In the genomic region with DNA sequence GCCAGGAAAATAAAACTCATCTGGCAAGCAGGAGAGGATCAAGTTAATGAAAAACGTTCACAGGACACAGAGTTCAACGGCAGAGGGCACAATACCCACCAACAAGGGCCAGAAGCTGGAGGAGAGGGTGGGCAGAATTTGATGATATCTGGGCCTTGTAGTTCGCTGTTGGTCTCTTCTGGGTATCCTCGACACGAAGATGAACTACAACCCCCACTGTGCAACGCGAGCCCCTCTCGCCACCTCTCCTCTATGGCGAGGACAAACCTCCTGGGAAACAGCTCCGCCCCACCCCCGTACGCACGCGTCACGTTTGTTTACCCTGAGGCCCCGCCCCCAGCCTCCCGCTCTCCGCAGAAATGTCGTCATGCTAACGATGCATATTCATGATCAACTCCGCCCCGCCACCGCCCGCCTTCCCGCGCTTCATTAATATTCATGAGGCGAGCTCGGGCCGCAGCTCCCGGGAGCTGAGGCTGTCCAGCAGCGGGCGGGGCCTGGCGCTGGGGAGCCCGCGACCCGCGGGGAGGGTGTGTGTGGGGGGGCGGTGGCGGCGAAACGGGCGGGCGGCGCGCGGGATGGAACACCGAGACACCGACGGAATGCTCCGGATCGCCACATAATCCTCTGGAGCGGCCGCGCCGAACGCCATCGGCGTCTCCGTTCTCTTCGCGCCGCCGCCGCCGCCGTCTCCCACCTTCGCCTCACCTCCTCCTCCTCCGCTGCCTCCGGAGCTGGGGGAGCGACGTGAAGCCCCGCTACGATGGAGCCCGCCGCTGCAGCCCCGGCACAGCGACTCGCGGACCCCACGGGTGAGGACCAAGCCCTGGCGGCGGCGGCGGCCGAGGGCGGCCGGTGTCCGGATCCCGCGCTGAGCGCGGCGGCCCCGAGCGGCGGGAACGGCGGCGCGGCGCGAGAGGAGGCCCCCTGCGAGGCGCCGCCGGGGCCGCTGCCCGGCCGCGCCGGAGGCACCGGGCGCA, we compare ENCODE assay signal across 1 mouse cellular context.
A peak's percentile ranks its signal among the peaks of the same experiment; 100 is the strongest.
TF ChIP-seq lines count a peak whose summit lies in the region.

A gene (plus strand): TSS at position 512 of the 980 bp plus-strand sequence.

TF ChIP-seq in MEL, 35 proteins besides CTCF, POLR2A, EP300 and RAD21 (continued from another document):
- TF ChIP-seq GABPA (IDR thresholded peaks at IDR 0.05; ENCODE audit: low read depth, low read length) (no peak; the same call in 1 of the 2 replicates), ETS1 (IDR thresholded peaks at IDR 0.05; ENCODE audit: low read depth, low read length) (peak; percentile 67), JUND (IDR thresholded peaks at IDR 0.05; ENCODE audit: low read depth, low read length) (no peak), TBP (IDR thresholded peaks at IDR 0.05; ENCODE audit: low read depth, low read length) (peak; percentile 73; the same call in 1 of the 2 replicates), TAL1 (IDR thresholded peaks at IDR 0.05; ENCODE audit: low read length) (no peak), ZNF384 (IDR thresholded peaks at IDR 0.05; ENCODE audit: low read depth, low read length) (peak; percentile 55; the same call in 1 of the 2 replicates), ZMIZ1 (IDR thresholded peaks at IDR 0.05; ENCODE audit: low read depth, low read length) (peak; percentile 64), GATA1 (IDR thresholded peaks at IDR 0.05; ENCODE audit: low read depth, low read length) (peak; percentile 25; the same call in 1 of the 2 replicates), SIN3A (IDR thresholded peaks at IDR 0.05; ENCODE audit: low read length) (peak; percentile 94), E2F4 (IDR thresholded peaks at IDR 0.05; ENCODE audit: borderline replicate concordance, low read depth, low read length) (peak; percentile 71; the same call in 1 of the 2 replicates), HCFC1 (IDR thresholded peaks at IDR 0.05; ENCODE audit: low read depth, low read length) (peak; percentile 98), ZC3H11A (IDR thresholded peaks at IDR 0.05; ENCODE audit: low read depth, low read length) (peak; percentile 58), CHD1 (IDR thresholded peaks at IDR 0.05; ENCODE audit: low read depth, low read length) (0 out of 2 replicates have a peak, but pooled peaks have one; percentile 9), USF1 (IDR thresholded peaks at IDR 0.05; ENCODE audit: low read depth, low read length) (peak; percentile 43), BHLHE40 (IDR thresholded peaks at IDR 0.05; ENCODE audit: borderline replicate concordance, low read depth, low read length) (peak; percentile 77; the same call in 1 of the 2 replicates), ZKSCAN1 (IDR thresholded peaks at IDR 0.05; ENCODE audit: low read depth, low read length) (no peak), MXI1 (IDR thresholded peaks at IDR 0.05; ENCODE audit: low read depth, low read length) (peak; percentile 68), NRF1 (IDR thresholded peaks at IDR 0.05; ENCODE audit: insufficient read depth, low read depth, low read length, poor library complexity, severe bottlenecking) (peak; percentile 74)
